Mouse (Mus musculus) heart, postnatal 14 days (tissue): ENCODE results near the gene Dmrtb1. TPM values are rescaled to one million over a fixed set of nuclear protein-coding genes. Genes with fewer than 3 reads are reported as not detected.

ENCODE experiments used
- microRNA-seq, 2 experiments: library from miRNA; unstranded; fragments of <30 nt; microRNA quantifications; one replicate each; pipeline ENCODE4 v1.2.0; 2021 to 2022
- total RNA-seq, 2 experiments: library from RNA; stranded (reverse); gene quantifications; 2 replicates each; pipeline ENCODE4 v1.2.3; 2021

The Dmrtb1 gene
- total RNA-seq, 2 experiments from 2014 or later = not detected

Small RNA genes lying within 50 kb of the gene (microRNA-seq; reads per million reads assigned to microRNA genes)
- 0 reads per million in 2 experiments for gene Gm25123

Other genes starting within 250 kb of the Dmrtb1 start
- gene Glis1, start 249.6 kb downstream of the Dmrtb1 start, total RNA-seq = under 1 TPM; 0.17 to 0.31 TPM
- under 1 TPM; 0.80 to 0.96 TPM for gene Lrp8, start 118.0 kb upstream of the Dmrtb1 start, total RNA-seq
- 10 to 100 TPM; 46.4 to 52.0 TPM for gene Magoh, start 195.5 kb upstream of the Dmrtb1 start, total RNA-seq
- gene 0610037L13Rik, start 205.6 kb upstream of the Dmrtb1 start, total RNA-seq = 10 to 100 TPM; 54.1 to 56.9 TPM
- gene Cpt2, start 239.4 kb upstream of the Dmrtb1 start, total RNA-seq = 100 to 1,000 TPM; 257 to 276 TPM